Mouse (Mus musculus): Measurements from ENCODE around the gene Ccnjl.

The Ccnjl gene

GRCm38 (mm10) chr11:43568263-43568662 lies 39.7 kb downstream of the Ccnjl start:
- peak; percentile 58 for DNase-seq (ENCODE audit: low read depth, low spot score)

DNA sequence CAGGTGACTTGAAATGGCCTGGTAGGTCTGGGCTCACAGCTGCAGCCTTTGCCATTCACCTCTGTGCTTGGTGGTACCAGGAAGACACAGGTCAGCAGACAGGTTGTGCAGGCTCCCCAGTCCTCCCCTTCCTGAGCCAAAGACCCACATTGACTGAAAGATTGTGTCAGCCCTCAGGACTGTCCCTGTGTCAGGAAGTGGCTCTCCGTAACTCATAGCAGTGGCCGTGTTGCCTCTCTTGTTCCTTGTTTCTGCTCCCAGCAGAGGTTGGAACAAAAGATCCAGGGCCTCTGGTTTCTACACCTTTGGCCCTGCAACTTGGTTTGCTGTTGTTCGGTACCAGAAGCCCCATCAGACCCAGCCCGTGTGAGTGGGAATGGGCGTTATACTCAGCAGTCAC lies 40.6 kb downstream of the Ccnjl start:
- DNase-seq (ENCODE audit: low read depth, low spot score) = no peak

DNA sequence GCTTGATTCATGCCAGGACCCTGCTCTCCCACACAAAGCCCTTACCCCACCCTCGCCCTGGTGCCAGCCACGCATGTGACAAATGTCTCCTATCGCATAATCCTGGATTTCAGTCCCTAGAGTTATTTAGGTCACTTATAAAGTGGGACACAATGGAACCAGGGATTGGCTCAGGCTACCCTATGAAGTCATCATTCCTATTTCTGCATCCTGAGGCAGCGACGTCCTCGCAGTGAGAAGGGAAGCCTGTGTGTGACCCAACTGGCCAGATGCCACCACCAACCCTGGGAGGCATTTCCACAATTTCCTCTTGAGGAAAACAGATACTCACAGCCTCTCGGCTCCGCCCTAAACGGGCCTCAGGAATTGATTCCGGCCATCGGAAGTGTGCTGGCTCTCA lies 41.0 kb downstream of the Ccnjl start:
- DNase-seq (ENCODE audit: low read depth, low spot score) = no peak

- no peak for DNase-seq (ENCODE audit: low read depth, low spot score)
These were observed 46.4 kb downstream of the Ccnjl start for GRCm38 (mm10) chr11:43575061-43575375.

DNA sequence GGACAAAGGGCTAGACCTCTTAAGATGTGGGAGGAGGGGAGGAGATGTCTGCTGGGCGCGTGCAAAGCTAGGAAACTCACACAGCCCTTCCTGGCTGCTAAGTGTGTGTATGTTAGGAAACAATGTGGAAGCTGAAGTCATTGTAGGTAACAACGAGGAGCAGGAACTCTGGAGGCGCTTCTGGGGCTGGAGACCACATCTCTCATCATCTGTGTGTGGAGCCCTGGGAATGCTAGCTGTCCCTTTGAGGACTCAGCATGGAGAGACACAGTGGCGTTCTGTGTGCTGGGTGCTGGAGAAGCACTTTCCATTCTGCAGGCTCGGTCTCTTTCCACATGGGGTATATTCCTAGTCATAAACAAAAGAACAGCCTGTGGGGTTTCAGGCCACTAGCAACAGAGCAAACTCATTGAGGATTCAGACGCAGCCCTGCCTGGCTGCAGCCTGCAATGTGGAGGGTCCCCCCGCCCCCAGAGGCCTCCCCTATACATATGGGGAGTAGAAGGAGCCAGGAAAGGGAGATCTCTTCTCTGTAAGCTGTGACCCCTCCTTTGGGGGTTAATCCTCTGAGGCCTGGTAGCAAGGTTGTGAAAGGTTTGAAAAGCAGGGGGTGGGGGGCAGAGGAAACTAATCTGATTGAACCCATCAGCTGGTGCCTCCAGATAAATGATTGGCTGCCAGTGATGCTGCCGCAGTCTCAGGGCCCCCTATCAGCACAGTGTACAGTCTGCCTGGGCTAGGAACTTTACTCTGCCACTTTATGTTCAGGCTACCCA lies 47.0 kb downstream of the Ccnjl start:
- DNase-seq (ENCODE audit: low read depth, low spot score) = no peak

DNA sequence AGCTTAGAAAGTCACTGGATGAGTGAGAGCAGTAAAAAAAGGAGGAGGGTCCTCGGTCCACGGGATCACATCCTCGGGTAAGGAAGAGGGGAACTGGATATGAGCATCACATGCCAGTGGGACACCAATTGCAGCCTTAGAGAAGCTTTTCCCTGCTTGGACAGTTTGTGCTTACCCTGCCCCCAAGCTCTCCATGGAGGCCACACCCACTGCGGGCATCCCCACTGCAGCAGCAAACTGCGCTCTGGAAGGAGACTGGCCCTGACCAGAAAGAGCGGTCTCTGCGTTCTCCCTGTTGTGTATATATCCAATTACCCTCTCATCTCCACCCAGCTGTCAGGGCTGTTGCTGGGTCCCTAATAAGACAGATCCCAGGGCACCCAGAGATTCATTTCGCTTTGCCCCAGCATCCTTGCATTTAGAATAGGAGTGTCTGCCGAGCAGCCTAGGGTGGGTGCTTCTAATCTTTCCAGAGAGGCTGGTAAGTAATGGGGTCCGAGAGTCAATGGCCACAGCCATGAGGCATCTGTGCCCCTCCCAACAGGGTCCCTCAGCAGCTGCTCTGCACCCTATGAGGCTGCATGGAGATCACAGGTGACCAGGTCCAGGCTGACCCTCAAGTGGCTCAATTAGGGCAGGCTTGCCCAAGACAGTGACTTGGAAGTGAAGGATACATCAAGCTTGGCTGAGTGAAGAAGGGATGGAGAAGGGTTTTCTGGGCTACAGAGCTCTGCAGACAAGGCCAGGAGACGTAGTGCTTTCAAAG lies 49.3 kb downstream of the Ccnjl start:
- peak; percentile 27 for DNase-seq (ENCODE audit: low read depth, low spot score)

DNA sequence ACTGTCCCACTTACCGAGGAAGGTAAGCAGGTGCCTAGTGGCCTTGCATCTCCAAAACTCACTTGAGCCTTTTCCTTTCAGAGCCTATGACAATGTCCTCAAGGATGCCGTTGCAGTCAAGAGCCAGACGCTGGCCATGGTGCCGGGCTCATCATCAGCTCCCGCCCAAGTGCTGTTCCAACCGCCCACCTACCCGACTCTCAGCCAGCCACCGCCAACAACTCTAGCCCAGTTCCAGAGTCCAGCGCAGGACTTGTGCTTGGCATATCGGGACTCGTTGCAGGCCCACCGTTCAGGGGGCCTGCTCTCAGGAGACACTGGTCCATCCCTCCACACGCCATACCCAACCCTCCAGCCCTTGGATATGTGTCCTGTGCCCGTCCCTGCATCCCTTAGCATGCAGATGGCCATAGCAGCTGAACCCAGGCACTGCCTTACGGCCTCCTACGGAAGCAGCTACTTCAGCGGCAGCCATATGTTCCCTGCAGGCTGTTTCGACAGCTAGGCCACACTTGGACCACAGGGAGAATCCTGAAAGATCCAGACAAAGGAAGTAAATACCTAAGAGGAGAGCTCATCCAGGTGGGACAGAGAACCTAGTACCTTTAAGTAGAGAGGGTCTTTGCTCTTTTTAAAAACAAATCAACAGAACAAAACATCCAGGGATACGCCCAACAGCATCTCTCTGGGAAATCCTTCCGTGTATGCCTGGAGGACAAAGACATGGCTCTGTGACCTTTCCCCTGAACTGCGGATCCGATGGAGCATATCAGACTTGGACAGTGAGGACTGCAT lies 56.8 kb downstream of the Ccnjl start:
- DNase-seq (ENCODE audit: low read depth, low spot score) = peak; percentile 76

GRCm38 (mm10) chr11:43586324-43587090 lies 57.9 kb downstream of the Ccnjl start, which contains the start of gene 4933415A04Rik:
Gene 4933415A04Rik, plus strand, starts transcription at chr11:43587040.
- peak; percentile 91 for DNase-seq (ENCODE audit: low read depth, low spot score)

GRCm38 (mm10) chr11:43589530-43590072 lies 61.0 kb downstream of the Ccnjl start:
- no peak for DNase-seq (ENCODE audit: low read depth, low spot score)

- no peak for DNase-seq (ENCODE audit: low read depth, low spot score)
These were observed 72.9 kb downstream of the Ccnjl start, which contains the start of gene Fabp6 for GRCm38 (mm10) chr11:43601440-43601839. Gene Fabp6, minus strand, starts transcription at chr11:43601540.

DNA sequence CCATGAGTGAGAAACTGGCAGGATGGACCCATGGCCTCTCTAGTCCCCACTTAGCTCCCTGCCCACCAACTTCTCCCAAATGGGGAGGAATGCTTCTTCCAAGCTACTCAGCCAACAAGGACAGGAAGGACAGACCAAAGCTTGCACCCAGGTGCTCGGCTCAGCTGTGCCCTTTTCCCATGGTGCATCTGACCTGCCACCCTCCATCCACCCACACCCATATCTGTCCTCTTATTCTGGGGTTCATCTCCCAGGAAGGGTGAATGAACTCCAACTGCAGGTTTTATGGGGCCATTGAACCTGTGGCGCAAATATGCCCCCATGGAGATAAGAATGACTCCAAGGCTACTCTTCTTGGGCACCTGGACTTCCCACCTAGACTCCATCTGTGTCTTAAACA lies 75.6 kb downstream of the Ccnjl start:
- no peak for DNase-seq (ENCODE audit: low read depth, low spot score)

- DNase-seq (ENCODE audit: low read depth, low spot score) = no peak
These were observed 76.3 kb downstream of the Ccnjl start for GRCm38 (mm10) chr11:43604891-43605290.

- no peak for DNase-seq (ENCODE audit: low read depth, low spot score)
These were observed 77.3 kb downstream of the Ccnjl start for GRCm38 (mm10) chr11:43605859-43606258.

DNA sequence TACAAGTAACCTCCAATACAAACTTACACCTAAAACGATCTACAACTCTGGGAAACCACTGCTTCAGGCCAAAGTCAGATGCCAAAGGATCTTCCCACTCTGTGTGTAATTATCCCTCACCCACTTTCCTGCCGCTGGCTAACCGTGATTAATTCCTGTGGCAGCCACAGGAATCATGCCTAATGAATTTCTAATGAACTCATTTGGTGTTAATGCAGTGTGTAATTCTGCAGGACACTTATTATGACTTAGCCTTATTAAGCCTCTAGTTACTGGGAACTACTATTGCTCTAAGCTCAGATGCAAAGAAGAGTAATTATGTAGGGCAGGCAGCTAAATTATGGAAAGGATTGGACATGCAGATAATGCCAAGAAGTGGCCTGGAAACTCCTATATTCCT lies 79.9 kb downstream of the Ccnjl start:
- no peak for DNase-seq (ENCODE audit: low read depth, low spot score)

DNA sequence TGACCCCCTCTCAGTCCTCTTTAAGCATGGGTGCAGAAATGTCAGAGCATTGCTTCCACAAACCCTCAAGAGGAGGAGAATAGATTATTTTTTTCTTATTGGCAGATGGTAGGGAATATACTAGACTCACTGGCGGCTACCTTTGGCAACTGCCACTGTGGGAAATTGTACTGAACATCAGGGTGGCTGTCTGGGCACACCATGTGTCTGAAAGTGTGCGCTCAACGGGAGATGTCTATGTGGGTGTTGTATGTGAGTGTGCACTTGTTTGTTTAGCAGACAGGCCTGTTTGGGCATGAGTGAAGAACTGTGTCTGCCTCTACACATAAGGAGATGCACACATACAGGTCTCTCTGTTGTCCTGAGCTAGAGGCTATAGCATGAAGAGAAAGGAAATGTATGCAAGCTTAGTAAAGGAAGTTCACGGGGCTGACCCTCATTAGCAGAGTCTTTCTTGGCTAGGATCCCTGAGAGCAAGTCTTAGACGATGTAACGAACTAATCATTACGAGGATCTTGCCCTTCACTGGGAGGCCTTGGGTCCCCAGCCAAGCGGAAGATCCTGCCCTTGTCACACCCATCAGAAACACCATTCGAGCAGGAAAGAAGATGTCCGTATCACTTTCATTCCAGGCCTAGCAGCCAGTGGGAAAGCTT lies 81.5 kb downstream of the Ccnjl start:
- DNase-seq (ENCODE audit: low read depth, low spot score) = no peak

GRCm38 (mm10) chr11:43610662-43611033 lies 82.1 kb downstream of the Ccnjl start:
- no peak for DNase-seq (ENCODE audit: low read depth, low spot score)

DNA sequence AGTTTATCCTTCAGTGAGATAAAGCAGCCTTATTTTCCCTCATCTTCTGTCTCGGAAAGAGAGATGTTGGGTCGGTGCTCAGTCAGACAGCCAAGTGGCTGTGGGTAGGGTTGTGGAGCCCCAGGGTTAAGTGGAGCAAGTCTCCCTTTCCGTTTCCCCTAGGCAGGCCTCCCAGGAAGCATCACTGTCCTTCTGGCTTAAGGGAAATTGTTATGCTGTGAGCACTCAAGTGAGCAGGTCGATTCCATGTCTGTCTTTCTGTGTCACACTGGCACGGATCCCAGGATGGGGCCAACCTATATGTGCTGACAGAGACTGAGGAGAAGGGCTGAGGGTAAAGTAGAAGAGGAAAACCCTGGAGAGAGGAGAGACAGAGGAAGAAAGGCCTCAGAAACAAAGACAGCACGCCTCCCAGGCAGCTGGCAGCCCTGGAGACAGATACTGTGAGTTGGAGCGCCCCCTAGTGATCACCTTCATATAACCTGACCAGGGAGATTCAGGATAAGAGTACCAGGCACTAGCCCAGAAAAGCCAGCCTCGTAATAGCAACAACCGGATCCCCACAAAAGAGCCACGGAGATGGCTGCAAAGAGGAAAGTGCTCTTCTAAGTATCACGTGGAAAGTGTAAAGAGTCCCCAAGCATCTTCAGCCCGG lies 84.4 kb downstream of the Ccnjl start:
- peak; percentile 85 for DNase-seq (ENCODE audit: low read depth, low spot score)

- no peak for DNase-seq (ENCODE audit: low read depth, low spot score)
These were observed 89.3 kb downstream of the Ccnjl start for GRCm38 (mm10) chr11:43617924-43618323.

DNA sequence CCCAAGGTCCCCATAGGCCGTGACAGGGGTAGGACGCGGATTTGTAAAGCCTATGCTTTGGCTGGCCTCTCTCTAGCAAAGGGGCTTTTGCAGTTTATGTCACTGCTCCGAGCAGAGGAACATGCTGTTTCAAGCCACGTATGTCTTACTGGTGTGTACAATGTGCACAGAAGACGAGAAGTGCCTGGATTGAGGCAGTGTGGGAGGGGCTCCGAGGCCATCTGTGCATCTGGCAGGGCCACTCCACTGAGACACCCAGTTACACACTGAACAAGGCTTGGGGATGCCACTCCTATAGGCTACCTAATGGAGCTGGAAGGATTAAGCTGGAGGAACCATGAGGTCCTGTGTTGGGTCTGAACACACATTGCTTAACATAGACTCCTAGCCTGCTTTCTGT lies 89.8 kb downstream of the Ccnjl start:
- no peak for DNase-seq (ENCODE audit: low read depth, low spot score)

DNA sequence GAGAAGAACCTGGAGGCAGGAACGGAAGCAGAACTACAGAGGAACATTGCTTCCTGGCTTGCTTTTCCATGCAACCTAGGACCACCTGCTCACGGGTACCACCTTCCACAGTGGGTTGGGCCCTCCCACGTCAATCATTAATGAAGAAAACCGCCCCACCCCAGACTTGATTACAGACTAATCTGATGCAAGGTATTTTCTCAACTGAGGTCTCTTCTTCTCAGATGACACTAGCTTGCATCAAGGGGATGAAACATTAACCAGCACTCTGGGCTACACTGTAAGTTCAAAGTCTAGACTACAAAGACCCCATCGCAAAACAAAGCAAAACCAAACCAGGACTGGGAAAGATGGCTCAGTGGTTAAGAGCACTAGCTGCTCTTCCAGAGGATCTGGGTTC lies 93.2 kb downstream of the Ccnjl start:
- no peak for DNase-seq (ENCODE audit: low read depth, low spot score)

Data from R1 (cell line).